Mouse (Mus musculus) MN1 (cell line): Measurements from ENCODE around the gene Thegl.
"Not testable (repeated sequence)": the region's sequence is repeated elsewhere in the genome, so short reads cannot be mapped to it uniquely, and the experiment has no call there.

Experiments used
- DNase-seq: peaks from one replicate; pipeline ENCODE4 v3.0.0-alpha.2; 2016; ENCODE audit warnings: low spot score

The Thegl gene

DNA sequence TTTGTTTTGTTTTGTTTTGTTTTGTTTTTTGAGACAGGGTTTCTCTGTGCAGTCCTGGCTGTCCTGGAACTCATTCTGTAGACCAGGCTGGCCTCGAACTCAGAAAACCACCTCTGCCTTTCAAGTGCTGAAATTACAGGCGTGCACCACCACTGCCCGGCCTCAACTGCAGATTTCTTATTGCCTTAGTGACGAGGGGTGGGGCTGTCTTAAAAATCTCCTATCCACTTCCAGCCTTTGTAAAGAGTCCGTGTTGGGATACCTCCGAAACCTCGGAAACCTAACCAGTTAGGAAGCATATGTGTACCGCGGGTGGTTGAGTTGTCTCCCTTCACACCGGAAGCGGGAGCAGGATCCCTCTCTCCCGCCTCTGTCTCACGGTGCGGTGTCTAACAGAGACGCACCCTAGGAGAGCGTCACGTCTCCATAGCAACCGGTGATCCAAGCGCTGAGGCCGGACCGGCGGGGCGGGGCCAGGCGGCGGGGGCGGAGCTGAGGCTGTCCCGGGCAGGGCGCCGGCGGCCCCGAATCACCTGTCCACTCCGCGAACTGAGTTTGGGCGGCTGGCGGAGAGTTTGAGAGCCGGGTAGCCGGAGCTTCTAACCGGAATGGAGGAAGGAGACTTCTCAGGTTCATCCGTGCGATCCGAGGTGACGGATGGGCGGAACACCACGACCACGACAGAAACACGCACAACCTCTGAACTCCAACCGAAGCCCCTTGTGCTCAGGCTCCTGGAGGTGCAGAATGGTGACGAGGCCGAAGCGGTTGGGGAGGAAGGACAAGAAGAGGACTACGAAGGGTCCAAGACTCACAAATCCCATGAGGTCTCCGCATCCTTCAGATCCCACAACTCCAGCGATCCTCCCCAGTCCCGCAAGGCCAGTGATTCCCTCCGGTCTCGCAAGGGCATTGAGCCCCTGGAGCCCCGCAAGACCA is at the start of gene Thegl:
TSS of gene Thegl (plus strand) at position 480 of the 939 bp plus-strand sequence.
- DNase-seq = no peak

DNA sequence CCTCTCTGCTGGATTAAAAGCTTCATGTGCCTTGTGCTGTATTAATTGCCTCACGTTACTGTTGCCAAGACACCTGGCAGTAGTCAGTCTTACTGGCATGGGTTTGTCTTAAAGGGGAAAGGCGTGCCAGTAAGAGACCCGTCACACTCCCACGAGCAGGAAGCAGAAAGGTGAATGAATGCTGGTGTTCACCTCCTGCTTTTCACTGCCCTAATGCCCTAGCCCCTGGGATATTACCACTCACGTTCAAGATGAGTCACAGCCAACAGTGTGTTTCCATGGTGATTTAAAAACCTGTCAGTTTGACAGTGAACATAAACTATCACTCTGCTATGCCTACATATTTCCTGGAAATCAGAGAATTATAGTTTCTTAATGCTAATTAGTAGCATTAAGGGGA is 46.6 kb upstream of the Thegl start:
- peak; percentile 67 for DNase-seq

DNA sequence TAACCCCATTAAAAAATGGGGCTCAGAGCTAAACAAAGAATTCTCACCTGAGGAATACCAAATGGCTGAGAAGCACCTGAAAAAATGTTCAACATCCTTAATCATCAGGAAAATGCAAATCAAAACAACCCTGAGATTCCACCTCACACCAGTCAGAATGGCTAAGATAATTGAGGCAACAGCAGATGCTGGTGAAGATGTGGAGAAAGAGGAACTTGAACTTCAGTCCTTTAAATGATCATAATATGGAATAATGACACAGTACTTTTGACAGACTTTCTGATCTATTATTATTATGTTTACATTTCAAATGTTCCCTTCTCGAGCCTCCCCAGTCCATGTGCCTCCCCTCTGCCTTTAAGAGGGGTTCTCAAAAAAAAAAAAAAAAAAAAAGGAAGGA is 44.7 kb upstream of the Thegl start:
- not testable (repeated sequence) for DNase-seq

DNA sequence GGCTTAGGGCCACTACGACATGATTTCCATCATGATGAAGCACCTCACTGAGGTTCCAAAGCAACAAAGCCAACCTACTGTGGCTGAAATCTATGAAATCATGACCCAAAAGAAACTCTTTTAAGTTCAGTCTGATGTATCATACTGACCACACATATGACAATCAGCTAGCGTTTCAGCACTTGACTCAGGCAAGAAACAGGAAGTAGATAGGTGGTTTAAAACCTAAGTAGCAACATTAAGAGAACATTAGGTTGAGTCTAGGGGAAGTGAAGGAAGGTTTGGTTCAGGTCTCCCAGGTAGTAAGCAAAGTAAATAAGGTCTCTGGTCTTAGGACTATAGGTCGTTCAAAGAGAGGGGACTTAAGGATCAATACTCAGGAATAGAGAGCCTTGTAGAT is 42.3 kb upstream of the Thegl start:
- no peak for DNase-seq

DNA sequence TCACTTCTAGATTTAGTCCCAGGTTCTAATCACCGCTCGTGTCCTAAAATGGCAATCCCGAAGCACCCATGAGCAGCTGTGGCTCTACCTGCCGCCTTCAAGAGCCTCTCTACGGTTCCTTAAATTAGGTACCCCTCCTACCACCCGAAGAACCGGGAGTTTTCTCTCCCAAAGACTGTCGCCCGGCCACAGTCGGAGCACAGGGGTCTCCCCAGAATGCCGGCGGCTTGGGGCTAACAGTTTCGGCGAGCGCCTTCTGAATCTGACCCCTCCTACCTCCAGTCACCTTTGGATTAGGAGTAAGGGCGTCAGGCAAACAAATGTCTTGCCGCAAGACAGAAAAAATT is 41.6 kb upstream of the Thegl start:
- no peak for DNase-seq

DNA sequence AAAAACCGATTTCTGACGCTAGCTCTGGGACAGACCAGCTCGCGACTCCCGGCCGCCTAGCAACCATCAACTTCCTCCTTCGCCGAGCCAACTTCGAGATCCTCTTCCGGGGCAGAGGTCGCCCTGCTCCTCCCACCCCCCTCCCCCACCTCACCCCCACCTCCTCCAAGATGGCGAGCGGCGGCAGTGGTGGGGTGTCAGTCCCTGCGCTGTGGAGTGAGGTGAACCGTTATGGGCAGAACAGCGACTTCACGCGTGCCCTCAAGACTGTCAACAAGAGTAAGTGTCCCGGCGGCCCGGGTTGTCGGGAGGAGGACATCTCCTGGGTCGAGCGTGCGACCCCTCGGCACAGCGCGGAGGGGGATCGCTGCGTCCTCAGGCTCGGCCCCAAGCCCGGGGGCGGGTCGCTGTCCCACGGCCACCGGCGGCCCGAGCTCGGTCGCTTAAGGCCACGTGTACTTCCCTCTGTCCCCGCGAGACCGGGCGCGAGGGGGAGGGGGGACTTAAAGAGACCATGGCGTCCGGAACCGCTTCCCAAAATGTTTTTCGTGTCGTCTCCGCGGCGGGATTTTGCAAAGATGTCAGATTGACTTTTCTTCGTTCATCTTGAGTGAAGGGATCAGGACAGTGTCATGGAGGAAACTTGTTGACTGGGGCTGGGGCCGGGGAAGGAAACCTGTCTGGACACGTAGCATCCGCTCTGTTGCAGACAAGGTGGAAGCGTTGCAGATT is 41.1 kb upstream of the Thegl start, which contains the start of gene Srp72:
TSS of gene Srp72 (plus strand) at position 130 of the 732 bp plus-strand sequence.
- peak; percentile 89 for DNase-seq

DNA sequence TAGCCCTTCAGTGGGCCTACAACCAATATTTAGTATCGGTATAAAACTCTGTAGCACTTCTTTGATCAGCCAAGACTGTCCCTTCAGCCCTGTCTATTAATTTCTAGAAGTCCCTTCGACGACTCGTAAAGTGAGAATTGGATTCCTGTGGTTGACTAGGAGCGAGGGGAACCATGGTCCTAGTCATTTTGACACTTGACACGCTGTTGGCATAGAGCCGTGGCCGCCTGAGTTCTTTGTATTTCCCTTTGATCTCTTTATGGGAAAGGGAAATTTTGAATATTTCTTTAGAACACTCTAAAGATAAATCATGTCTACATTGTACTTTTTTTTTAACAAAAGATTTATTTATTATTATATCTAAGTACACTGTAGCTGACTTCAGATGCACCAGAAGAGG is 40.1 kb upstream of the Thegl start:
- no peak for DNase-seq

DNA sequence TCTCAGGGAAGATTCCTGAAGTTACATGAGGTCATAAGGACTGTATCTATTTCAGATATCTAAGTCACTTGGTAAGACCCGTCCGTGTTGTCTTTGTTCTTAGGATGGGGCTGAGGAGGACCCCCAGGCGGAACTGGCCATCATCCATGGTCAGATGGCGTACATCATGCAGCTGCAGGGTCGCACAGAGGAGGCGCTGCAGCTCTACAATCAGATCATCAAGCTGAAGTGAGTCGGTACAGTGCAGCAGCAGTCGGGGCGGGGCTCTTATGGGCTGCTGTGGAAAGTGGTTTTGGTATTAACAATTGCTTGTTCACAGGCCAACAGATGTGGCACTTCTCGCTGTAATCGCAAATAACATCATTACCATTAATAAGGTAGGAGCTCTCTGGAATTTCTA is 31.8 kb upstream of the Thegl start:
- no peak for DNase-seq

DNA sequence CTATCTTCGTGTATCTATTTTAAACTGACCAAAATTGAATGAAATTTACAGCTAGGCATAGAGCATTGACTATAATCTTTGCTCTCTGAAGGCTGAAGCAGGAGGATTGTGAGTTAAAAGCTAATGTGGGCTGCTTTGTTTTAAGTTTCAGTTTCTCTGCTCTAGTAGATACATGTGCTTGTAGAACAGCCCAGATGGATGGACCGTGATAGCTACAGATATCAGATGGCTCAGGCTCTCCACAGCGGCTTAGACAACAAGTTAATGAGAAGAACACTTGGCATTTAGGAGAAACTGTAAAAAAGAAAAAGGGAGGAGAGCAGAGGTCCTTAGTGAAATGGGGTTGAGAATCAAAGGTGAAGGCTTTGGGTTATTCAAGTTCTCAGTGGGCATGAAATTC is 25.0 kb upstream of the Thegl start:
- no peak for DNase-seq

DNA sequence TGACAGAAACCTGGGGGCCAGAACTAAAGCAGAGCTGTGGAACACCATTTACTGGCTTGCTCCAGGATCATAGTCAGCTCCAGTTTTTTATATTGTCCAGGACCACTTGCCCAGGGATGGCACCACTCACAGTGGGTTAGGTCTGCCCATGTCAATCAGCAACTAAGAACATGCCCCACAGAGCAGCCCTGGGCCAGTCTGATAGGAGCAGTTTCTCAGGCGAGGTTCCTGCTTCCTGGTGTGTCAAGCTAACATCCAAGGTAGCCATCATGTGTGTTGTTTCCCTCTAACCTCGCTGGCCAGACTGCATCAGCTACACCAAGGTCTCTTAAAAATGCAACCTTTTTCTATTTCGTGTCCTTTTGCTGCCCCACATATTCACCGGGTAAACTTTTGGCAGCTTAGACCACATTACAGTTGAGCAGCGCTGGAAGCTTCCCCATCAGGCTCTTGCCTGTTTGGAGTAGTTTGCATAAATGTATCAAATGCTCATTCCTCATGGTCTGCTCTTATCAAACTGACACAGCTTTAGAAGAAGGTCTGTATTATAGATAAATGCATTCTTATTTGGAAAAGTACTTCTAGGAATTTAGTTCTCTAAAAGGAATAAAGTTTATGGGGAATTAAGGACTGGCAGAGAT is 22.5 kb upstream of the Thegl start:
- no peak for DNase-seq

DNA sequence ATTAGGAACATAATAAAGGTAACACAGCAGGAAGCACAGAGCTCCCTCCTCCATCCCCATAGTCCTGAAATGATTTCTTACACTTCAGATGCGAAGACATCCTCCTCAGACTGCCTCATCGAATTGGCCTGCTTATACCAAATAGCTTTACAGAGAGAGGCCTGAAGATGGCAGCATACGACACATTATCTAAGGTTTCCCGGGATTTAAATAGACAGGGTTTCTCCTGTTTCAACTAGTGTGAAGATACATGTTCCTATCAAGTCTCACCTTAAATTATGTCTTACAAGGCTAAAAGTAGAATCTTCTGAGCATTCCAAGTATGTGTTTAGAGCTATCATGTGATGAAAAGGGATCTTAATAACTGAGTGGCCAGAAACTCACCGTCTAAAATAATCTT is 17.4 kb upstream of the Thegl start:
- DNase-seq = peak; percentile 63

DNA sequence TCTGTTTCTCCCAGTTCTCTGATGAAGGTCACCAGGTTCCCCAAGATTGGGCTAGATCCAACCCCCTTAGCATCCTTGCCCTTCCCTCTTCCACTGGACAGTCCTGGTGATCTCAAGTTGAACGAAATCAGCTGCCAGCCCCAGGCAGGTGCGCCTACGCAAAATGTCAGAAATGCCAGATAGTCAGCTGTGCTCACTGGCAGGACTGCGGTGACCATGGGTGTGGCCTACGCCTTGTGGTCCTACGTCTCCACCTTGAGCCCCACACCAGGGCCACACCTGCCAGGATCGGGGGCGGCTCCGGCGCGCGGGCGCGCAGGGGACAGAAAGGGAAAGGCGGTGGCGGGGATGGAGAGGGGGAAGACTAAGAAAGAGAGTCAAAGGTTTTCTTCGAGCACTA is 14.6 kb upstream of the Thegl start:
- DNase-seq = no peak

DNA sequence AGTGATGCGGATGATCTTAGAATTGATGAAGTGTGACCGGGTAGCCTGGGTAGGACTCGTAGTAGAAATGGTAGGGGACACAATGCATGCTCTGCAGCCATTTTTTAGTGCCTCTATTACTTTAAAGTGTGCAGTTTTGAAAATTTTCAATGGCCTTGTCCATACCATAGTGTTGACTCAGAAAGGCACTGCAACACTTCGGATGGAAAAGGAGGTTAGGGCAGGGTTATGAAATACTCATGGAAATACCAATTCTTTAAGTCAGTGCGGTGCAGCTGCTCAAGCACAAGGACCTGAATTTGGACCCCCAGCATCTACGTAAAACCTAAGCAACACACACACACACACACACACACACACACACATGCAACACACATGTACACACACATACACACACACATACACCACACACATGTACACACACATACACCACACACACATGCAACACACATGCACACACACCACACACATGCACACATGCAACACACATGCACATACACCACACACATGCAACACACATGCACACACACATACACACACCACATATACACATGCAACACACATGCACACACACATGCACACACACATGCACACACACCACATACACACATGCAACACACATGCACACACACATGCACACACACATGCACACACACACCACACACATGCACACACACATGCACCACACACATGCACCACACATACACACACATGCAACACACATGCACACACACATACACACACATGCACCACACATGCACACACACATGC is 11.6 kb upstream of the Thegl start, which contains the start of gene Arl9:
TSS of gene Arl9 (plus strand) at position 5 of the 771 bp plus-strand sequence.
- no peak for DNase-seq

DNA sequence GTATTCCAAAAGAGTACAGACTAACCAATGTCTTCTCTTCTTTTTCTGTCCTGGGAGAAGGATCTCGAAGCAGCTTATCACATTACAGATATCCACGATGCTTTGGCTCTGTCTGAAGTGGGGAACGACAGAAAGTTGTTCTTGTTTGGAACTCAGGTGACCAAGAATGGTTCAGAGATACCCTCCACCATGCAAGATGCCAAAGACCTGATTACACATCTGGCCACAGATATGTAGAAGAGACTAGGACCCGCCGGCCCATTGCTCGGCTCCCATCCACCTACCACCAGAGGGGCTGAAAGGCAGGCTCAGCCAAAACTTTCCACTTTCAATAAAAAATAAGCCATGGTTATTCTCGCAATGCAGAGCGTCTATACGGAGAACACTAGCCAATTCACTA is 5.5 kb upstream of the Thegl start:
- DNase-seq = no peak

DNA sequence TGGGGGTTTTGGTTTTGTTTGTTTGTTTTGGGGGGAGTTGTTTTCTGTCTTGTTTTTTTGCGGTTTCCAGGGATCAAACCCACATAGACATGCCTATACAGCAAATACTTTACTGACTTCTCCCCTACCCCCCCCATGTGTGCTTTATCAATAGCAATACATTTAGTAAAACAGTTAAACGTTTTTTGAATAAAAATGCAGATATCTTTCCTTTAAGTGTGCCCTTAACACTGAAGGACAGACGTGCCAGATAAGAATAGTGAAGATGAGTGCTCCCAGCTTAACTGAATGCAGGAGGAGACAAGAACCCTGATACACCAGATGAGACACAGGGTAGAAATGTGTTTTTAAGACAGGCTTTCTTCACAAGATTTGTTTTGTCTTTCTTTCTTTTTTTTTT is 4.7 kb upstream of the Thegl start:
- DNase-seq = no peak

DNA sequence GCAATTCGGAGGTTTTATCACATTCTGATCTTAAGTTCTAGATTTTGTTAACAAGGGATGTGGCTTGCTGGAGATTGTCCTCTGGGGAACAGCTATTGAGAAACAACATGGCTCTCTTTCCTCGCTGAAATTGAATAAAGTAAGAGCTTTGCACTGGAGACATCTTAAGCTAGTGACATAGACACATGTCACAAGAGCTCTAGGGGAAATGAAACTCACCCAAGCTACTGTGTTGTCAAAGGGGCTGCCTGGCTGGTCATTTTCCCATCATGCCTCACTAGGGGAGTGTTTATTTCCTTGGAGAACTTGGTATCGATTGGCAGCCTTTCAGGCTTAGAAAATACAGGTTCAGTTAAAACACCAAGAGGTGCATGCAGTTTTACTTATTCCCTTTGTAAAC is 2.7 kb upstream of the Thegl start:
- DNase-seq = no peak

DNA sequence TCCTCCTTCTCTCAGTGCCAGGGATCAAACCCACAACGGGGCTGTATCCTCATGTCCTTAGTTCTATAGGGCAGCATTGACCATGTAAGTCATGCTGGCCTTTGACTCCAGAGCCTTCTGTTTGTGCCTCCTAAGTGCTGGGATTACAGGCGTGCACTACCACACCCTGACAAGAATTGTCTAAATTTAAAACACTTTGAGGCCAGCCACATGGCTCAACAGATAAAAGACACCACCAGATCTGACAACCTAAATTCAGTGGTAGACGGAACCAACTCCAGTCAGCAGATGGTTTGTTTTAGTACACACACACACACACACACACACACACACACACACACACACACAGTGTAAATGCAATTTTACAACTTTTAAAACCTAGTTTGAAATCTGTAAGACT is 12.2 kb downstream of the Thegl start:
- DNase-seq = no peak

DNA sequence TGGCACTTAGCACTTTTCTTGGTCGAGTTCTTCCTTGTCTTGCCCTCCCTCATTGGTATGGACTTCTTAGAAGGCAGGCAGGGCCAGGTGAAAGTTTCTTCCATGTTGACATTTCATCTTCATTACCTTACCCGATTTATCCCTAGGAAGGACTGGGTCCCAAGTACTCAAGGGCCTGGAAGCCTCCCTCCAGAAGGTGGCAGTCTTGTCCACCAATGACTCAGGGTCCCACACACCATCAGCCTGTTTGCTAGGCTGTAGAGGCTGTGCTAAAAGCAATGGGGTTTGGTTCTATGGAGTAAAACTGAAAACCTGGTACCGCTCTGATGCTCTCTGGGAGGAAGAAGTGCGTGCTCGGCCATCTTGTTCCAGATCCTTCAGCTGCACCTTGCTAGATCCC is 13.9 kb downstream of the Thegl start:
- peak; percentile 36 for DNase-seq

DNA sequence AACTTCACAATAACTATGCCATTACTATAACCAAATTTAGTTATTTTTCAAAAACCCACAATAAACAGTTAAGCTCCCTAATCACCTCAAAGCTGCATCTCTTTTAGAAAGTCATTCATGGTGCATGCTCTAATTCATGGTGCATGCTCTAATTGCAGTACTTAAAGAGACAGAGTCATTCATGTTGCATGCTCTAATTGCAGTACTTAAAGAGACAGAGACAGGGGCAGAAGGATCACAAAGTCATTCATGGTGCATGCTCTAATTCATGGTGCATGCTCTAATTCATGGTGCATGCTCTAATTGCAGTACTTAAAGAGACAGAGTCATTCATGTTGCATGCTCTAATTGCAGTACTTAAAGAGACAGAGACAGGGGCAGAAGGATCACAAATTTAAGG is 19.3 kb downstream of the Thegl start:
- DNase-seq = not testable (repeated sequence)

DNA sequence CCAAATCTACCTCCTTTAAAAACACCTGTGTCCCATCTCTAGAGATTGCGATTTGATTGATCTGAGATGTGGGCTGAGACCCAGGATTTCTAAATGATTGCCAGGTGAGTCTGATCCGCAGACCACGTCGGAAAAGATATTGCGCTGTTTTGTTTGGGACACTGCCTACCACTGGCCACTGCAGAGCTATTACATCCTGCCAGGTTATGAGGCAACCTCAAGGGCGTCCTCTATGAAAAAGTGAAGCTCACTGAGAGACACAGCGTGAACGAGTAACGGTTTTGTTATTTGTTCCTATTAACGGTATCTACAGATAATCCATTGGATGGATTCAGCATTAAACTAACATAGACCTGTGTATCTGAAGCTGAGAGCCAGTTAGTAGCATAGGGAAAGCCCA is 22.6 kb downstream of the Thegl start:
- no peak for DNase-seq

DNA sequence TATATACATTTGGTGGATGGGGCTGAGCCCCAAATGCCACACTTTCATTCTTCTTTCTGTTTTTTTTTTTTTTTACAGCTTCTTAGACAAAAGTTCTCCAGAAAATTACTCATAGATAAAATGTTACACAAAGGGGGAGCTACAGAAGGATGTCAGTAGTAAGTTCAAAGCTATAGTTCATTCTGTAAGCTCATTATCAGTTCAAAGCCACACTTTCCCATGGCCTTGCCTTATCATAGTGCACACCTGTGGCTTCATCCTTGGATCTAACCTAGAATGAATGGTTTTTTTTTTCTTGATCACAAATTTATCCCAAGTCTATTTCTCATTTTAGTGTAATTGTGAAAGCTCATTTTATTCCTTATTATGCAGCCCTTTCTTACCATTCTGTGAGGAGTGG is 23.6 kb downstream of the Thegl start:
- no peak for DNase-seq

DNA sequence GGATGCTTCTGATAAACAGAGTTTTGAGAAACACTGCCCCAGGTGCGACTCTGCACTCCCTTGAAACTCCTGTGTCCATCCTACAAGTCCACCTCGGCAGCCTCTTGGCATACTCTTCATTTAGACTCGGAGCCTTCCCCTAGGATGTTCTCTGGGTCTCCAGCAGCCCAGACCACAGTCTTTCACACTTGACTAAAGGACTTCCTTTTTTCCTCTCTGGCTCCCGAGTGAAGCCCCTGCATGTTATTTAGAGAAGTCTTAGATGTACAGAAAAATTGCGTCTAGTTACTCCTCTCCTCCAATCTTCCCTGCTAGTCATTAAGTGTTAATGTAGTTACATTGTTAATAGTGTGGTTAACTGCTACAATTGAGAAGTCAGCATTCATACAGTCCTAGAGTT is 28.5 kb downstream of the Thegl start:
- DNase-seq = no peak
